Mouse (Mus musculus): ENCODE data around the gene Drosha. TPM values are rescaled to one million over a fixed set of nuclear protein-coding genes. Genes with fewer than 3 reads are reported as not detected.

The Drosha gene
- polyA plus RNA-seq, 3 experiments from 2014 or later = 11.7 to 18.1 (median 14.6) TPM

DNA sequence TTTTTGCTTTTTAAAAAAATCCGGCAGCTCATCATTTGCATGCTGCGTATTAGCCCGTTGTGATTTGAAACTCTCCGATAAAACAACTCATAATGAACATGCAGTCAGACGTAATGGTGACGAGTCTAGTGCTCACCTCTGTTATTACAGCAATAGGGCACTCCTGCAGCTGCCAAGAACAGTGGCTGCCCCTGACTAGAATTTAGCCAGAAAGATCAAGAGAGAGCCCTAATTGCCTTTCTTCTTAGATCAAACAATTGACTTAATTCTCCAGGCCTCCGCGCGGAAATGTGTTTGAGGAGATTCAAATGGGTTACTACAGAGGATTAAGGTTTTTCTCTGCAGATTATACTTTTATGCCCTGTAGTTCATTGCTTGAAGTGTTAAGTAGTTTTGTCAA lies 116.5 kb downstream of the Drosha start:
- ATAC-seq = no peak

DNA sequence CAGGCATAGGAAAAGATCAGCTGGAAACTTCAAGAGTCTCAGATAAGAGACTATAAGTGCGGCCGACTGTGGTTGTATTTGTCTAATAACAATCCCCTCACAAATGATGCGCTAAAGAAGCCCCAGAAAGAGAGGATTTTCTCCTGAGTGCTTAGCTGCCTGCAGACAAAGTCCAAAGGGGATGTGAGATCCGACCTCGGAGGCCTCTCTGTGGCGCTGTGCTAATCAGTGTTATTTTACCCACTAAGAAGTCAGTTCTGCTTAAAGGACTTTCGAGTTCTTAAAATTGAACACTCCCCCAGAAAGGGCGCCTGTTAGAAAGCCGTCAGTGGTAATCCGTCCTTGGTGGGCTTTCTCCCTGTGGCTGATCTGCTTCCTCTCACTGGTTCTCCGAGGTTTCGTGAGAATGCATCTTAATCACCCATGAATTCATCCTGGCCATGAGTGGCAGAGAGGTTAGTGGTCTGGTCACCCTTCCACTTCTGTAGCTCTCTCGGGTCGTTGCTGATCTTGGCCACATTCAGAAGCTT lies 117.1 kb downstream of the Drosha start:
- ATAC-seq = no peak

DNA sequence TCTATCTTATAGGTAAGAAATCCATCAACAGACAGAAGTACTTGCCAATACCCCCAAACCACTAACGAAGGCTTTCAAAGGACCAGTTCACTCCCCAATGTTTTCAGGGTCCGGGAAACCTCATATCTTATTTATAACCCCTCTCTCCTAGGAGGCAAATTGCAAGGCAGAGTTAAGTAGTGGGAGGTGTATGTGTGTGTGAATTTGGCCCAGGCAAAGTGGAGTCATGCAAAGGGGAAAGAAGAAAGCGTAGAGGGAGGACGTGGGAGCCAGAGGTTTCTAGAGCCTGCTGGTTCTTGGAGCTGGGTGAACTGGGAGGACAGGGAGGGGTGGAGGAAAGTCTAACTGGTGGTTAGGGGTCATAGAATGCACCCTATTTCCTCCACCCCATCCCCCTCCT lies 117.8 kb downstream of the Drosha start:
- ATAC-seq = no peak

DNA sequence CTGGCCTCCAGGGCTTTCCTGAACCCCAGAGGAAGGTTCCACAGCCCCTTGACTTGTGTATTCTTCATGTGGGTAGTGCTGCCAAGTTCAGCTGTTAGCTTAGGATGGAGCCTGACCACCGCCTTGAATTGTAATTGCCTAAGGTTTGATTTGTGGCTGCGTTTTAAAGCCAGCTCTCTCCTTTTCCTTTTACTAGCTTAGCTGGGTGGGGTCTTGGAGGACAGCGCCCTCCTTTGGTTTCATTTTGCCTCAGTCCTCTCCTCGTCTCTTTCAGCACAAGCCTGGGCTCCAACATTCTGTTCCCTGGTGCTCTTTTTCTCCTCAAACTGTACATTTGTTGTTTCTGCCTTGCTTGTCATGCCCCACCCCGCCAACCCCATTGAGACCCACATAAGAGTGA lies 133.4 kb downstream of the Drosha start:
- ATAC-seq = no peak

DNA sequence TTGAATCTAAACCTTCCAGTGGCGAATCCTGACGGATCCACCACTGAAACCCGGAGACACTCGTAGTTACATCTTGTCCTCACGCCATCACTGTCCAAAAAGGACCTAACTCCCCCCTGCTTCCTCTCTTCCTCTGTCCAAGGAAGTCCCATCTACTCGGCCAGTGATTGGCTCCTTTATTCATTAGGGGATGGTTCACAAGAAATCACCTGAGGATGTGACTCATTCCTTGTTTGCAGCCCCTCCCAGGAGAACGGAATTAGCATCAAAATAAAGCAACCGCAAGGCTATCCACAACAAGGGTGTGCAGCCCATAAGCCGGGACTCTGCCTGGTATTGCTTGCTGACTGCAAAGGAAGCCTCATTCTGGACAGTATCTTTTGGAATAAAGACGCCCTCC lies 137.6 kb downstream of the Drosha start:
- no peak for ATAC-seq

DNA sequence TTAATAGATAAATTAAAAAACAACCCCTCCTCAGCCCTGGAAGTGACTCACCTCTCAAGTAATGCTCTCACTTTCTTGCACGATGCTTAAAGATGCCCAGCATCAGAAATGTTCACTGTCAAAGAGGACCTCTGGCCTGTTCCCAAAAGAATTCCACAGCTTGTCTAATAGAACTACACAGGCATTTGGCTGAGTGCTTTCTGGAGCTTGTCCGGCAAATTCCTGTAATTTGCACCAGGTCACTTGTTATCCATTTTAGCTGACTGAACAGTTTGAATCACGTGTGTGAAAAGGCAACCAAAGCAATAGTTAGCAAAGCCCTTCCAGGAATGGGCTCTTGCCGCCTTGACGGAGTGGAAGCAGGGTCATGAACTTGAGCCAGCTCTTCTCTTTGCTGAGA lies 140.6 kb downstream of the Drosha start:
- no peak for ATAC-seq

DNA sequence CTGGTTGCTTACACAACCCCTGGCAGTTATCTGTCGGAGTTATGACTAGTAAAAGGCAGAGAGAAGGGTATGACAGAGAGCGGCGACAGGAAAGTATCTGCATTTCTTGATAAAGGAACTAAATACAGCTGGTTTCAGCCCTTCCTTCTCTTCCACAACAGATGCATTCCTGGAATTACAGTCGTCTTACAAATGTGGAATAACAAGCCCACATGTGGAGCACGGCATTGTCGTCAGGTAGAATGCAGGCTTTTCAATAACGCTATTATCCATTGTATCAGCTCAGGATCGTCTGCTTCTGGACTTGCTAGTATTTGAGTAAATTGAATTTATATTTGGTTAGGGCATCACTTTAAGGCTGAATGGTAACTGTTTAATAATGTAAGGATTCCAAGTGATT lies 144.2 kb downstream of the Drosha start:
- ATAC-seq = no peak

DNA sequence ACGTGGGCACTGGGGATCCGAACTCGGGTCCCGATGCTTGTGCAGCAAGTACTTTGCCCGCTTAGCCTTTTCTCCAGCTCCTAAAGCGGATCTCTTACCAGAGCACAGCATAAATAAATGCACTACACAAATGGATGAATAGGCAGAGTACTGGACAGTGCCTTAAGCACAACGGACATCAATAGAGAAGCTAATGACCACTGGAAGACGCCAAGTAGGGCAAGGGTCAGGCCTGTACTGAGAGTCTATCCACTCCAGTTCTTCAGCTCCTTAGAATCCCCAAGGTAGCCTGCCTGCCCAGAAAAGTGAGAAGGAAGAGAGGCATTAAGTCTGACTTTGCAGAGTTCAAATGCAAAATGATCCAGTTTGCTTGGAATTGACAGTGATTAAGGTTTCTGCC lies 147.8 kb downstream of the Drosha start:
- ATAC-seq = no peak

Other genes with a start within 250 kb of the Drosha start
- gene Pdzd2, start 84.9 kb upstream of the Drosha start, polyA plus RNA-seq (2017; shearing (Covaris generic)) = under 1 TPM; 0.34 to 0.46 (median 0.40) TPM
- gene 6030458C11Rik, start 166 bp upstream of the Drosha start, polyA plus RNA-seq (2017; shearing (Covaris generic)) = 10 to 100 TPM; 30.0 to 42.0 (median 31.1) TPM

All from inflammation-experienced regulatory T-cells, adult 6 months (primary cell).